ENCODE assay signal across 8 mouse cellular contexts in the genomic region with DNA sequence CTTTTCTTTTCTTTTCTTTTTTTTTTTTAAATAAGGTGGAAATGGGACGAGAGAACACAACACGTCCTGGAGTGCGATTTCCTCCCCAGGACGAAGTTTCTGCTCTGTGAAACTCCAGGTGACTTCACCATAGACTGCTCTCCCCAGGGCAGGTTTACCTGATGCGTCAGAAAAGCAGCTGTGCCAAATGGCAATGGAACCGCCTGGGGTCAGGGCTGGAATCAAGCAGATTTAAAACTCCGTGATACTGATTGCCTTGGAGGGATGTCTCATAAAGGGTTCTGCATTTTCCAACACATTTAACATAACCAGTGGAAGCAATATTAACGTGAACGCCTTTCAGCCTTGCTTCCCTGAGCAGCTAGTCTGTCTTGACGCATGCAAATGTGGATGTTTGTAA.
DNase-seq lines count a peak whose midpoint lies in the region; ATAC-seq lines count a peak whose summit lies in the region.

No protein-coding gene starts in this region.

- peak; percentile 9 for DNase-seq in ovary, postnatal 36 days (ENCODE audit: low spot score)
- no peak for DNase-seq in ovary, postnatal 14 days (ENCODE audit: low spot score)
- DNase-seq in hindbrain, embryonic 14.5 days (ENCODE audit: low spot score), result no peak
- no peak for DNase-seq in c-Kit-positive CD71-positive TER-119-positive erythroid progenitor cells, embryonic 14.5 days (ENCODE audit: low spot score)
- no peak for DNase-seq in left cerebral cortex, adult 8-10 months (ENCODE audit: low spot score in 2 of 2)
- DNase-seq in right cerebral cortex, postnatal 4 days, result no peak
- DNase-seq in thymus, postnatal 14 days, result no peak

- H3K4me2 ChIP-seq in hindbrain, embryonic 14.5 days (replicated peaks), result peak overlapping the region; percentile 91
- H3K4me2 ChIP-seq in liver, embryonic 12.5 days, result peak overlapping the region; percentile 64

- peak overlapping the region; percentile 66 for H3K9ac ChIP-seq in hindbrain, embryonic 14.5 days
- no peak overlapping the region for H3K9ac ChIP-seq in liver, embryonic 12.5 days

- H3K27ac ChIP-seq in hindbrain, embryonic 14.5 days, result no peak overlapping the region
- H3K27ac ChIP-seq in liver, embryonic 12.5 days, result no peak overlapping the region

- 9% methylated on average over 10 of the region's 10 CpGs for WGBS in hindbrain, embryonic 14.5 days
- WGBS in liver, embryonic 12.5 days (ENCODE audit: insufficient replicate concordance), result 18% methylated on average over 10 of the region's 10 CpGs

- H3K4me3 ChIP-seq in hindbrain, embryonic 14.5 days (replicated peaks; ENCODE audit: low read length), result peak overlapping the region; percentile 61
- peak overlapping the region; percentile 54; the same call in 1 of the 2 replicates for H3K4me3 ChIP-seq in liver, embryonic 12.5 days

- H3K9me3 ChIP-seq in hindbrain, embryonic 14.5 days (ENCODE audit: control insufficient read depth, low read length), result no peaks in the 10 kb centered on the region
- H3K9me3 ChIP-seq in liver, embryonic 12.5 days (replicated peaks), result no peaks in the 10 kb centered on the region

- 0 out of 2 replicates have a peak, but pooled peaks cover 5% of the 10 kb centered on the region for H3K27me3 ChIP-seq in hindbrain, embryonic 14.5 days (ENCODE audit: control insufficient read depth, insufficient read depth, low read length)
- H3K27me3 ChIP-seq in liver, embryonic 12.5 days (replicated peaks), result peaks cover 47% of the 10 kb centered on the region

- no peaks in the 10 kb centered on the region for H3K36me3 ChIP-seq in hindbrain, embryonic 14.5 days (replicated peaks; ENCODE audit: control insufficient read depth, insufficient read depth)
- no peaks in the 10 kb centered on the region for H3K36me3 ChIP-seq in liver, embryonic 12.5 days

- peaks cover 8% of the 10 kb centered on the region; the same call in 1 of the 2 replicates for H3K4me1 ChIP-seq in hindbrain, embryonic 14.5 days (replicated peaks; ENCODE audit: control insufficient read depth, insufficient read depth, low read length)
- peaks cover 8% of the 10 kb centered on the region; the same call in 1 of the 2 replicates for H3K4me1 ChIP-seq in liver, embryonic 12.5 days

- ATAC-seq in hindbrain, embryonic 14.5 days (ENCODE audit: low FRiP score), result no peak
- no peak for ATAC-seq in liver, embryonic 12.5 days
